Mouse (Mus musculus): ENCODE data around the gene Gm10471. TPM values are rescaled to one million over a fixed set of nuclear protein-coding genes. Genes with fewer than 3 reads are reported as not detected.
"Not testable (repeated sequence)": the region's sequence is repeated elsewhere in the genome, so short reads cannot be mapped to it uniquely, and the experiment has no call there.

Gm10471 gene
- polyA plus RNA-seq (2015; fragmentation: Nextera tagmentation; extraction: Ambion mirVana) = not detected in 2 replicates

- H3K4me2 ChIP-seq (replicated peaks); H3K4me1 ChIP-seq (replicated peaks); H3K9me3 ChIP-seq; H3K9ac ChIP-seq; H3K27ac ChIP-seq; H3K27me3 ChIP-seq (replicated peaks); H3K36me3 ChIP-seq; H3K4me3 ChIP-seq (replicated peaks); ATAC-seq: not testable (repeated sequence)
- 72% methylated on average over 1 of the region's 1 CpGs for WGBS
These were observed at the start of gene Gm10471 for GRCm38 (mm10) chr5:26089191-26089590. Gene Gm10471, minus strand, starts transcription at chr5:26089291.

- H3K27me3 ChIP-seq (replicated peaks); H3K4me3 ChIP-seq (replicated peaks); H3K27ac ChIP-seq; ATAC-seq; H3K4me1 ChIP-seq (replicated peaks); H3K9me3 ChIP-seq; H3K9ac ChIP-seq; H3K36me3 ChIP-seq; H3K4me2 ChIP-seq (replicated peaks): not testable (repeated sequence)
- no CpG with 5 or more reads among the region's 3 CpGs for WGBS
These were observed 32.2 kb upstream of the Gm10471 start, which contains the start of gene Gm10220 for GRCm38 (mm10) chr5:26121321-26121720. Gene Gm10220, minus strand, starts transcription at chr5:26121421.

GRCm38 (mm10) chr5:26105262-26105661, 16.2 kb upstream of the Gm10471 start, which contains the start of gene 5031410I06Rik:
Gene 5031410I06Rik, minus strand, starts transcription at chr5:26105362.
- not testable (repeated sequence) for H3K36me3 ChIP-seq; H3K27ac ChIP-seq; H3K4me2 ChIP-seq (replicated peaks); H3K9ac ChIP-seq; ATAC-seq; H3K27me3 ChIP-seq (replicated peaks); H3K4me1 ChIP-seq (replicated peaks); H3K4me3 ChIP-seq (replicated peaks); H3K9me3 ChIP-seq
- WGBS = no CpG with 5 or more reads among the region's 3 CpGs

GRCm38 (mm10) chr5:26079023-26079422, 10.1 kb downstream of the Gm10471 start:
- not testable (repeated sequence) for H3K9ac ChIP-seq; H3K36me3 ChIP-seq; H3K4me2 ChIP-seq (replicated peaks); H3K9me3 ChIP-seq; H3K4me3 ChIP-seq (replicated peaks); H3K27me3 ChIP-seq (replicated peaks); H3K4me1 ChIP-seq (replicated peaks); ATAC-seq; H3K27ac ChIP-seq

- no peak overlapping the region for H3K27ac ChIP-seq
- H3K27me3 ChIP-seq (replicated peaks) = no peaks in the 10 kb centered on the region
- no peak for ATAC-seq
- 85% methylated on average over 24 of the region's 24 CpGs for WGBS
- H3K36me3 ChIP-seq = no peaks in the 10 kb centered on the region
- no peak overlapping the region for H3K4me2 ChIP-seq (replicated peaks)
- H3K9me3 ChIP-seq = no peaks in the 10 kb centered on the region
- no peaks in the 10 kb centered on the region for H3K4me1 ChIP-seq (replicated peaks)
- H3K9ac ChIP-seq = no peak overlapping the region
- no peak overlapping the region for H3K4me3 ChIP-seq (replicated peaks)
These were observed 18.4 kb downstream of the Gm10471 start for GRCm38 (mm10) chr5:26070716-26071115.

GRCm38 (mm10) chr5:26058481-26058880, 30.6 kb downstream of the Gm10471 start, which contains the start of gene Gm7347:
Gene Gm7347, minus strand, starts transcription at chr5:26058581.
- not testable (repeated sequence) for ATAC-seq; H3K36me3 ChIP-seq; H3K27ac ChIP-seq; H3K4me2 ChIP-seq (replicated peaks); H3K4me1 ChIP-seq (replicated peaks); H3K27me3 ChIP-seq (replicated peaks); H3K4me3 ChIP-seq (replicated peaks); H3K9me3 ChIP-seq; H3K9ac ChIP-seq
- WGBS = no CpG with 5 or more reads among the region's 2 CpGs

GRCm38 (mm10) chr5:26039458-26039857, 49.6 kb downstream of the Gm10471 start, which contains the start of gene Speer4a:
Gene Speer4a, minus strand, starts transcription at chr5:26039558.
- not testable (repeated sequence) for H3K9ac ChIP-seq; H3K36me3 ChIP-seq; H3K4me3 ChIP-seq (replicated peaks); H3K27ac ChIP-seq; H3K9me3 ChIP-seq; ATAC-seq; H3K4me2 ChIP-seq (replicated peaks); H3K4me1 ChIP-seq (replicated peaks); H3K27me3 ChIP-seq (replicated peaks)
- WGBS = 78% methylated on average over 2 of the region's 2 CpGs

Other genes starting within 250 kb of the Gm10471 start
- not detected in 2 replicates for gene Gm21663, start 146.9 kb downstream of the Gm10471 start, polyA plus RNA-seq (2015; fragmentation: Nextera tagmentation; extraction: Ambion mirVana)
- gene Gm21671, start 134.9 kb downstream of the Gm10471 start, polyA plus RNA-seq (2015; fragmentation: Nextera tagmentation; extraction: Ambion mirVana) = not detected in 2 replicates
- 0.10 TPM in 1 of 2 replicates, not detected in the other for gene Gm21680, start 116.6 kb downstream of the Gm10471 start, polyA plus RNA-seq (2015; fragmentation: Nextera tagmentation; extraction: Ambion mirVana)
- gene Gm21698, start 100.6 kb downstream of the Gm10471 start, polyA plus RNA-seq (2015; fragmentation: Nextera tagmentation; extraction: Ambion mirVana) = 0.14 TPM in 1 of 2 replicates, not detected in the other
- not detected in 2 replicates for gene Gm1979, start 84.5 kb downstream of the Gm10471 start, polyA plus RNA-seq (2015; fragmentation: Nextera tagmentation; extraction: Ambion mirVana)
- gene Gm5862, start 66.4 kb downstream of the Gm10471 start, polyA plus RNA-seq (2015; fragmentation: Nextera tagmentation; extraction: Ambion mirVana) = not detected in 2 replicates
- not detected in 2 replicates for gene Speer4a, start 49.7 kb downstream of the Gm10471 start, polyA plus RNA-seq (2015; fragmentation: Nextera tagmentation; extraction: Ambion mirVana)
- not detected in 2 replicates for gene Gm7347, start 30.7 kb downstream of the Gm10471 start, polyA plus RNA-seq (2015; fragmentation: Nextera tagmentation; extraction: Ambion mirVana)
- 0.21 TPM in 1 of 2 replicates, not detected in the other for gene 5031410I06Rik, start 16.1 kb upstream of the Gm10471 start, polyA plus RNA-seq (2015; fragmentation: Nextera tagmentation; extraction: Ambion mirVana)
- not detected in 2 replicates for gene Gm10220, start 32.1 kb upstream of the Gm10471 start, polyA plus RNA-seq (2015; fragmentation: Nextera tagmentation; extraction: Ambion mirVana)
- not detected in 2 replicates for gene Gm7361, start 168.4 kb upstream of the Gm10471 start, polyA plus RNA-seq (2015; fragmentation: Nextera tagmentation; extraction: Ambion mirVana)